Mouse (Mus musculus): ENCODE results near the gene Gmppa. TPM values are rescaled to one million over a fixed set of nuclear protein-coding genes. Genes with fewer than 3 reads are reported as not detected.

Gmppa gene
- polyA plus RNA-seq, 1 experiment: 78.8 TPM

DNA sequence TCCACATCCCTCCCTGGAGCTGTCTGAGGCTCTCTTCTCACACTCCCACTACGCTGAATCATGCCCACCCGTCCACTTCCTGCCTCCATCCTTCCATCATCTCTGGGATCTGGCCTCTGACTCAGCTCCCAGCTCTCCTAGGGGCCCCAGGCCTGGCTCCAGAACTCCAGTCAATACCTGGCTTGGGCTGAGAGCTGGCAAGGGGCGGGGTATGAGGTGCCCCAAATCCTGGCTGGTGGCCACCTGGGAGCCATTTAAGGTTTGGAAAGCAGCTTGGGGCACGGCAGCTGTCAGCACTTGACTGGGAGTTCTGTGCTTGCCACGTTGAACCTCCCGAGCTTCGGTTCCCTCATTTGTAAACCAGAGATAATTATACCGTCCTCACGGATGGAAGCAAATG is 42.6 kb upstream of the Gmppa start:
- Histone ChIP-seq H3K36me3 (ENCODE audit: control insufficient read depth, insufficient read depth) (peaks cover 39% of the 10 kb centered on the region), H3K79me3 (ENCODE audit: low read depth) (peaks cover 4% of the 10 kb centered on the region), H3K4me3 (ENCODE audit: insufficient read depth, poor library complexity, severe bottlenecking) (no peak overlapping the region), H3K79me2 (ENCODE audit: control insufficient read depth, insufficient read depth) (peaks cover 20% of the 10 kb centered on the region), H3K27me3 (ENCODE audit: control insufficient read depth, insufficient read depth, insufficient read length) (no peaks in the 10 kb centered on the region), H3ac (ENCODE audit: control insufficient read depth, insufficient read length, low read depth) (no peak overlapping the region)
- TF ChIP-seq MYOD1 (IDR thresholded peaks at IDR 0.05; ENCODE audit: control insufficient read depth, insufficient read length, low read depth) (peak; percentile 45), FOSL1 (IDR thresholded peaks at IDR 0.05; ENCODE audit: insufficient read depth, low read length, poor library complexity, severe bottlenecking) (peak; percentile 12), USF1 (IDR thresholded peaks at IDR 0.05; ENCODE audit: low read depth) (no peak), MAX (IDR thresholded peaks at IDR 0.05) (no peak), CTCF (IDR thresholded peaks at IDR 0.05; ENCODE audit: control insufficient read depth, insufficient read depth, insufficient read length) (no peak), MYOG (IDR thresholded peaks at IDR 0.05; ENCODE audit: control insufficient read depth, extremely low read depth, insufficient read length) (no peak)

DNA sequence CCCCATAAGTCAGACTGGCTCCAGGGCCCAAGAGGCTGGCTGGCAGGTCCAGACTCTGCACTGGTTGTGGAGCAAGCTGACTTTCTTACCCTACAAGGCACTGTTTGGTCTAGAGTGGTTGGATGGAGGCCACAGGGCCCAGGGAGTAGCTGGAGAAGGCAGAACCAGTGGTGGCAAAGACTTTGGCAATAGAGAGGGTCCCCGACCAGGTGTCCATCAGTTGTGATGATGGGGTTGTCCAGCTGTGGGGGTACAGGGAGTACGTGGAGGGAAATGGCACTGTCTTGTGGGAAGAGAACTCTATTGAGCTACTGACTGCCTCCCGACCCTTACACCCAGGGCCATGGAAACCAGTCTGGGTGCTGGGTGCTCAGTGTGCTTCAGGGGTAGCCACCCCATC is 41.9 kb upstream of the Gmppa start:
- TF ChIP-seq FOSL1 (IDR thresholded peaks at IDR 0.05; ENCODE audit: insufficient read depth, low read length, poor library complexity, severe bottlenecking) (no peak), MYOD1 (IDR thresholded peaks at IDR 0.05; ENCODE audit: control insufficient read depth, insufficient read length, low read depth) (no peak), CEBPB (IDR thresholded peaks at IDR 0.05; ENCODE audit: low read depth) (no peak), MAX (IDR thresholded peaks at IDR 0.05) (no peak), CTCF (IDR thresholded peaks at IDR 0.05; ENCODE audit: control insufficient read depth, insufficient read depth, insufficient read length) (no peak), USF1 (IDR thresholded peaks at IDR 0.05; ENCODE audit: low read depth) (no peak), MYOG (IDR thresholded peaks at IDR 0.05; ENCODE audit: control insufficient read depth, extremely low read depth, insufficient read length) (no peak)
- peaks cover 4% of the 10 kb centered on the region for H3K79me3 ChIP-seq (ENCODE audit: low read depth)
- H3K79me2 ChIP-seq (ENCODE audit: control insufficient read depth, insufficient read depth): peaks cover 20% of the 10 kb centered on the region
- peaks cover 36% of the 10 kb centered on the region for H3K36me3 ChIP-seq (ENCODE audit: control insufficient read depth, insufficient read depth)
- no peaks in the 10 kb centered on the region for H3K27me3 ChIP-seq (ENCODE audit: control insufficient read depth, insufficient read depth, insufficient read length)
- H3K4me3 ChIP-seq (ENCODE audit: insufficient read depth, poor library complexity, severe bottlenecking): no peak overlapping the region
- peak overlapping the region; percentile 59 for H3ac ChIP-seq (ENCODE audit: control insufficient read depth, insufficient read length, low read depth)

- H3K4me3 ChIP-seq (ENCODE audit: insufficient read depth, poor library complexity, severe bottlenecking): no peak overlapping the region
- H3K79me2 ChIP-seq (ENCODE audit: control insufficient read depth, insufficient read depth): peaks cover 15% of the 10 kb centered on the region
- peaks cover 39% of the 10 kb centered on the region for H3K36me3 ChIP-seq (ENCODE audit: control insufficient read depth, insufficient read depth)
- H3K79me3 ChIP-seq (ENCODE audit: low read depth): peaks cover 4% of the 10 kb centered on the region
- H3K27me3 ChIP-seq (ENCODE audit: control insufficient read depth, insufficient read depth, insufficient read length): no peaks in the 10 kb centered on the region
- H3ac ChIP-seq (ENCODE audit: control insufficient read depth, insufficient read length, low read depth): peak overlapping the region; percentile 54
- TF ChIP-seq CEBPB (IDR thresholded peaks at IDR 0.05; ENCODE audit: low read depth): no peak
- TF ChIP-seq USF1 (IDR thresholded peaks at IDR 0.05; ENCODE audit: low read depth): no peak
- no peak for TF ChIP-seq MAX (IDR thresholded peaks at IDR 0.05)
- peak; percentile 12 for TF ChIP-seq MYOD1 (IDR thresholded peaks at IDR 0.05; ENCODE audit: control insufficient read depth, insufficient read length, low read depth)
- TF ChIP-seq CTCF (IDR thresholded peaks at IDR 0.05; ENCODE audit: control insufficient read depth, insufficient read depth, insufficient read length): peak; percentile 15
- no peak for TF ChIP-seq FOSL1 (IDR thresholded peaks at IDR 0.05; ENCODE audit: insufficient read depth, low read length, poor library complexity, severe bottlenecking)
- no peak for TF ChIP-seq MYOG (IDR thresholded peaks at IDR 0.05; ENCODE audit: control insufficient read depth, extremely low read depth, insufficient read length)
Measured at GRCm38 (mm10) chr1:75398761-75399402, 36.8 kb upstream of the Gmppa start.

DNA sequence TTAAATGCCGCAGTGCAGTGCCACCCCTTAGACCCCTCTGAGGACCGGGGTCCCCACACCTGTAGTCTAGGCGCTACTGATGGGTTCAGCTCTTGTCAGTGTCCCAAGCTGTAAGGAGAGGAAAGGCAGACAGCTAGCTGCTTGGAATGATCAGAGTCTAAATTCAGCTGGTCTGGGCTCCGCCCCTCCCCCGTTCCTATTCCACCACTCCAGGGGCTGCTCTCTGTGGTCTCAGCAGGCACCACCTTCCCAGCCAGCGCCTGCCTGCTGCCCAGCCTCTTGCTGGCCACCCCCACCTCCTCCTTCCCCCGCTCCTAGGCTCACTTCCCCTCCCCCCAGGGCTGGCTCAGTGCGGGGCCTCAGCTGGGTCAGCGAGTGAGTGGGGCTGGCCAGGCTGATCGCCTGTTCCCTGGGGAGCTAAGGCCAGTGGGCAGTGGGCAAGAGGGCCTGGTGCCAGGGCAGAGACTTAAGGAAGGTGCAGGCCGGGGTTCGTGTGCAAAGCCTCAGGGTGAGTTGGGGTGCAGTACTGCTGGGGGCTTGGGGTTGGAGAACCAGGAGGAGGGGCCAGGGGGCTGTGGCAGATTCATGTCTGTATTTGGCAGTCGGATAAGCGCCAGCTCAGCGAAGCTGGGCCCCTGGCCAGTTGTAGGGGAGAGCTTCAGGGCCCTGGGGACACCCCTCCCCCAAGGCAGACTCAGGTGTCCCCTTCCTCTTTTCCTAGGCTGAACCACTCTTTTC is 35.8 kb upstream of the Gmppa start:
- Histone ChIP-seq H3K79me2 (ENCODE audit: control insufficient read depth, insufficient read depth) (peaks cover 5% of the 10 kb centered on the region), H3ac (ENCODE audit: control insufficient read depth, insufficient read length, low read depth) (peak overlapping the region; percentile 28), H3K27me3 (ENCODE audit: control insufficient read depth, insufficient read depth, insufficient read length) (no peaks in the 10 kb centered on the region), H3K36me3 (ENCODE audit: control insufficient read depth, insufficient read depth) (peaks cover 41% of the 10 kb centered on the region), H3K79me3 (ENCODE audit: low read depth) (no peaks in the 10 kb centered on the region), H3K4me3 (ENCODE audit: insufficient read depth, poor library complexity, severe bottlenecking) (no peak overlapping the region)
- TF ChIP-seq MYOD1 (IDR thresholded peaks at IDR 0.05; ENCODE audit: control insufficient read depth, insufficient read length, low read depth) (no peak), MAX (IDR thresholded peaks at IDR 0.05) (no peak), CTCF (IDR thresholded peaks at IDR 0.05; ENCODE audit: control insufficient read depth, insufficient read depth, insufficient read length) (no peak), MYOG (IDR thresholded peaks at IDR 0.05; ENCODE audit: control insufficient read depth, extremely low read depth, insufficient read length) (no peak), USF1 (IDR thresholded peaks at IDR 0.05; ENCODE audit: low read depth) (no peak), FOSL1 (IDR thresholded peaks at IDR 0.05; ENCODE audit: insufficient read depth, low read length, poor library complexity, severe bottlenecking) (no peak), CEBPB (IDR thresholded peaks at IDR 0.05; ENCODE audit: low read depth) (no peak)

DNA sequence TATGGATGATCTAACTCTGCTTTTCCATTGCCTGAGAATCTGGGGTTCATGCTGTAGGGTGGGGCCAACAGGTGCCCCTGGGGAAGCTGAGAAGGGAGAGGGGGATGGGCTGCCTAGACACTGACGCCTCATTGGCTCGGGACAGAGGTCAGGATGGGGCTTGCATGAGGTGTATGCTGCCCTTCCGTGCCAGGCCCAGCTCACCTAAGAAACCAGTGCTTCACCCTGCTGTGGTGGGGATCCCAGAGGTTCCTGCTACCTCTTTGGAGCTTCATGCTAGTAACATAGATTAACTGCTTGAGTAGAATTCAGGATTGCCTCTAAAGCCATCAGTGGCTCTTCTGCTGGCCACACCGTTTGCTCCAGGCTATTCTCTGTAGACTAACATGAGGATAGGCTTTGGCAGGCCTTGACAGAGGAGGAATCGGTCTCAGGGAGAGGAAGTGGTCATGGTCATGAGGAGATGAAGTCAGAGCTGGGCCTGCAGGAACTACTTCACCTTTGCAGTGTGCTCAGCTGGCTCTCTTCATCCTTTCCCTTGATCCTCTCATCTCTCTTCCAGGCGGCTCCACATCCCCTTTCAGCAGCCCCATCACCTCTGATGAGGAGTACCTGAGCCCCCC is 35.1 kb upstream of the Gmppa start:
- H3K79me3 ChIP-seq (ENCODE audit: low read depth): no peaks in the 10 kb centered on the region
- no peak overlapping the region for H3K4me3 ChIP-seq (ENCODE audit: insufficient read depth, poor library complexity, severe bottlenecking)
- no peak for TF ChIP-seq USF1 (IDR thresholded peaks at IDR 0.05; ENCODE audit: low read depth)
- TF ChIP-seq MYOG (IDR thresholded peaks at IDR 0.05; ENCODE audit: control insufficient read depth, extremely low read depth, insufficient read length): no peak
- no peak for TF ChIP-seq MYOD1 (IDR thresholded peaks at IDR 0.05; ENCODE audit: control insufficient read depth, insufficient read length, low read depth)
- no peak for TF ChIP-seq CTCF (IDR thresholded peaks at IDR 0.05; ENCODE audit: control insufficient read depth, insufficient read depth, insufficient read length)
- no peak for TF ChIP-seq CEBPB (IDR thresholded peaks at IDR 0.05; ENCODE audit: low read depth)
- no peak for TF ChIP-seq FOSL1 (IDR thresholded peaks at IDR 0.05; ENCODE audit: insufficient read depth, low read length, poor library complexity, severe bottlenecking)
- TF ChIP-seq MAX (IDR thresholded peaks at IDR 0.05): no peak
- peaks cover 40% of the 10 kb centered on the region for H3K36me3 ChIP-seq (ENCODE audit: control insufficient read depth, insufficient read depth)
- H3ac ChIP-seq (ENCODE audit: control insufficient read depth, insufficient read length, low read depth): no peak overlapping the region
- H3K27me3 ChIP-seq (ENCODE audit: control insufficient read depth, insufficient read depth, insufficient read length): no peaks in the 10 kb centered on the region
- H3K79me2 ChIP-seq (ENCODE audit: control insufficient read depth, insufficient read depth): no peaks in the 10 kb centered on the region

All from C2C12 (cell line).